Mouse (Mus musculus) mesoderm, embryonic 11.5 days (tissue): ENCODE data around the gene Ninl.

ENCODE experiments used
- DNase-seq: peaks from one replicate; pipeline ENCODE4 v3.0.0-alpha.2; 2012; ENCODE audit warnings: low read depth, low spot score

Gene Ninl

DNA sequence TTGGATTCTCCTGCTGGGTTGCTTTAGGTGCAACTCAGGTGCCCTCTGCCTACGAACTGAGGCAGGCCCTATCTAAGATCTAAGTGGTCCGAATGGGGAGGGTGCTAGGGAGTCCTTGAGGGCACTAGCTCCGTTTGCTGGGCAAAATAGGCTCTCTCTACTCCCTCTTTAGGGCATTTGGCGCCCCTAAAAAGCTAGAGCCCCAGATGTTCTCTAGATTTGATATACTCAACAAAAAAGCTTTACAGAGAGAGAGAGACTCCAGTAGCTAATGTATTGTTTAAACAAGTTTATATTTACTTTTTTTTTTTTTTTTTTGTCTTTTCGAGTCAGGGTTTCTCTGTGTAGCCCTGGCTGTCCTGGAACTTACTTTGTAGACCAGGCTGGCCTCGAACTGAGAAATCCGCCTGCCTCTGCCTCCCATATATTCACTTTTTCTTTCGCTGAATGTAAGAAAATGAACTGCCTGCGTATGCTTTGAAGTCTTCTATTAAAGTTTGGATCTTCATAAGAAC lies 134.2 kb downstream of the Ninl start, which contains the start of gene Gins1:
Gene Gins1, plus strand, starts transcription at position 465 of the 515 bp plus-strand sequence.
- no peak for DNase-seq

DNA sequence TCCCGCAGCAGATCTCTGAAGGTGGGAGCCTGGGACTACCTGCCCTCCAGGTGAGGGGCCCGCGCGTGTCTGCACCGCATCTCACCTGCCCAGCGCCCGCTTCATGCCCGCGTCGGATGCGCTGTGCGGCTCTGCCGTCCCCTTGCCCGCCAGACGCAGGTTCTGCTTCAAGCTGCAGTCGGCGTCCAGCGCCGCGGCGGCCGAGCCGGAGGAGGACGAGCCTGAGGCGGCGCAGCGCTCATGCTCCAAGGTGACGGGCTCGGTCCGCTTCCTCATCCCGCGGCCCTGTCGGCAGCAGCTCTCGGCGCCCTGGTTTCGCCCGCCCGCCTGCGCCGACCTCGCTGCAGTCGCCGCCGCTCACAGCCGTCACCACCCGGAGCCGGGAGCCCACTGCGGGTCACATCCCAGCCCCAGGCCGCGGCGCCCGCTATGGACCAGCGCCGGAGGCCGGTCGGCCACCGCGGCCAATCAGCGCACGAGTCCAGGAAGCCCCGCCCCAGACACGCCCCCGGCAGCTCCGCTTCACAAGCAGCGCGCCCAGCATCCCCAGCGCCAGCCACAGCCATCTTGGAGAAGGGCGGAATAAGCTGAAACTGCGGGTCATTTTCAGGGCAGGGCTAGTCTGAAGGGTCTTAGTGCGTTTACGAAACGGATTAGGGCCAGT lies 134.8 kb downstream of the Ninl start, which contains the start of gene Abhd12:
Gene Abhd12, minus strand, starts transcription at position 470 of the 664 bp plus-strand sequence.
- DNase-seq: peak; percentile 97

DNA sequence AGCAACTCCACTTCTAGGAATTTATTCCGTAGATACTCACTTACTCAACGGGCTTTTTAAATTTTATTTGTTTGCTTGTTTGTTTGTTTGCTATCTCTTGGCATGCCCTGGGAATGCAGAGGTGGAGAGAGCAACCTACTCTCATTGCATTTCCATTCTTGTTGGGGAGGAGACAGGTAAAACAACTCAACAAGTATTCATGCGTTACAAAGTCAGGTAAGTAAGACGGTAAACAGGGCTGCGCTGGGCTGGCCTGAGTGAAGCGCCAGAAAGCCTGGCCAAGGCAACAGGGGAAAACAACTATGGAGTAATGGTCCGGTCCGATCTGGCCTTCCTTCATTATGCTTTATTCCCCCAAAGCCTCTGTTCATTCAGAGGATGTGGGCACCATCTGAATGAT lies 136.8 kb downstream of the Ninl start:
- no peak for DNase-seq

DNA sequence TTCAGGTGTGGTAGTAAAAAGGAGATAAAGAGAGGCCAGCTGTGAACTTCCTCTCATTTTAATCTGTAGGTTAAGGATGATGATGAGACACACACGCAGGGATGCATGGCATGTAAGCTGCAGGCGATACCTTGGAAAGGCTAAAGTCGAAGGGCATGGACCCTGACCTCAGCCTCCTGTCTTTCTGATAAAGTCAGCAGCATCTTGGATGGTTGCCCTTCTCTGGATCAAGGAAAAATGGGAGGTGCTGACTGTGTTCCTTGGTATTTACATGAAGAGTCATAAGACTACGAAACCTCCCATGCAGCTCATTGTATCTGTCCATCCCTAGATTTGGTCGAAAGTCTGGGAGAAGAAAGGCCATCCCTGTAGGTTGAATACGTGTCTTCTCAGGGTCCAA lies 138.8 kb downstream of the Ninl start:
- no peak for DNase-seq

DNA sequence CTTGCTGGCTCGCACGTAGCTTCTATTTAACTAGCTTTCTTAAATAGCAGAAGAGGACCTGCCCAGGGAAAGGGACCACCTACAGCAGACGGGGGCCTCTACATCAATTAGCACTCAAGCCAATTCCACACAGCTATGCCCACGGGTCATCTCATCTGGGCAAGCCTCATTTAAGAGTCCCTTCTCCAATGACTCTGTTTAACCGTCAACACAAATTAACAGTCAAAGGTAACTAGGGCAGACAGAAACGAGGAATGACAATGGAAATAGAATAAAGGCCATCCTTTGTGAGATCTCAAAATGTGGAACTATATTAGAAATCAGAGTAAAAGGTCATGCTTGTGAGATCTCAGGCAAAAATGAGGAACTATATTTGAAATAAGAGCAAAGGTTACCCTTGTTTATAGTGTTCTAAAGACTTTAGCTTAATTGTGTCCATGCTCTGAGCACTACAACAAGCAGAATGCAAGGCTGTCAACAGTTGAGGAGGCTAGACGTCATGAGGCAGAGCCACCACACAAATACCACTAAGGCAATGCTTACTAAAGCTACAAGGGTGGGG lies 143.4 kb downstream of the Ninl start:
- DNase-seq: no peak

DNA sequence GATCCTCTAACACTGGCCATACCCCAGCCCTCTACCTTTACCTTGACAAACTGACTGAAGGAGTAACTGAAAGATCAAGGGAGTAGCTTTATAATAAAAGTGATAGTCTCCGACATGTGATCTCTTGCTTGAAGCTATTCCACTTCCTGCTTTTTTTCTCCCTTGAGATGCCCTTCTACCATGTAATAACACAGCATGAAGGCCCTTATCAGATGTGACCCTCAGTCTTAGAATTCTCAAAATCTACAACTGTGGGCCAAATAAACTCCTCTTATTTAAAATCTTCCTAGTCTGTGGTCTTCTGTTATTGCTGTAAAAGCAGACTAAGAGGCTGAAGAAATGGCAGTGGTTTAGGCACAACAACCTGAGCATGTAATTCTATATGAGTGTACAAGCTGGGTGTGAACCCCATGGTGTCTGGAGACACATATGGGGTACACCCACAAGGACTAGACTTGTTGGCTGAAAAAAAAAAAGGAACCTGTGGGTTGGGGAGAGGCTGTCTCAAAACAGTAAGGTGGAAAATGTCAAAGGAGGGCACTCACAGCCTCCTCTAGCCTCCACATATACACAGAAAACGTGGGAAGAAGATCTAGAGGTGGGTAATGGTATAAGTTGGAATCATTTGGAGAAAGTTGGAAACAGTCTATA lies 144.4 kb downstream of the Ninl start:
- DNase-seq: no peak

DNA sequence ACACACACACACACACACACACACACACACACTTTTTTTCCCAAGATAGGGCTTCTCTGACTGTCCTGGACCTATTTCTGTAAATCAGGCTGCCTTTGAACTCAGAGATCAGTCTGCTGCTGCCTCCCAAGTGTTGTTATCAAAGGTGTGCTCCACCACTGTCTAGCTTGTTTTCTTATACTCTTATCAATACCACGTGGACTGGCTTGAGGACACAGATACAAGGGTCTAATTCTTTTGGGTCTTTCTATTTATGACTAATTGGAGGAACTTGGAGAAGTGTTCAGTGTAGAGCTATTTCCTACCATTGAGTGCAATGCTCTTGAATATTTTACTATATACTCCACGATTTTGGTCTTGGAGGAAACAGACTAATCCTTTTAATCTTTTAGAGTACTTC lies 151.8 kb downstream of the Ninl start:
- DNase-seq: no peak

DNA sequence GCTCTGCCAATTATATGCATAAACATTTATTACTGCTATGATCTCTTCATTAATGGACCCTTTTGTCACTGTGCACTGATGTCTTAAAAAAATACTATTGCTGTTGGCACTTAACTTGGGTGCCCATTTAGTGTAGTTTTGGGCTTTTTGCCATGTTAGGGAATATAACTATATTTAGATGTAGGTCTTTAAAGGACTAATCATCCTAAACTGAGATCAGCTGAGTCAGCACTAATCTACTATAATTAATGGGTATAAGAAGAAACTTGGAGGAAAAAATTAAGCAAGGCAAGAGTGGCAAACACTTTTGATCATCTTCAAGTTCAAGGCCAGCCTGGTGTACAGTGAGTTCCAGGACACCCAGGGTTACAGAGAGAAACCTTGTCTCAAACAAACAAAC lies 152.9 kb downstream of the Ninl start:
- no peak for DNase-seq

DNA sequence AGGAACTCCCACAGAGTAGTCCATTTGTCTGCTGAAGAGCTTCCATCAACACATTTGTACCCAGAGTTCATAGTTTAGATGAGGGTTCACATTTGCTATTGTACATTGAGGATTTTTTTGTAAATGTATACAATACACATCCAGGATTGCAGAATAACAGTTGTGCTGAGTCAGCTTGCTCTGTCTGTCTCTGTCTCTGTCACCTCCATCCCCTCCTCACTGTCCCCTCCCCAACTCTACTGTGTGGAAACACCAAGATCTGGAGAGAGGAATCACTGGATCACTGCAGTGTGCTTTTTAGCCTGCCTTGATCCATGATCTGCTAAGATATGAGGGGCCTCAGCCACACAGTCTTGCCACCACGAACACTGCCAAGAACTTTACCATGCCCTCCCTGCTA lies 153.4 kb downstream of the Ninl start:
- DNase-seq: no peak

DNA sequence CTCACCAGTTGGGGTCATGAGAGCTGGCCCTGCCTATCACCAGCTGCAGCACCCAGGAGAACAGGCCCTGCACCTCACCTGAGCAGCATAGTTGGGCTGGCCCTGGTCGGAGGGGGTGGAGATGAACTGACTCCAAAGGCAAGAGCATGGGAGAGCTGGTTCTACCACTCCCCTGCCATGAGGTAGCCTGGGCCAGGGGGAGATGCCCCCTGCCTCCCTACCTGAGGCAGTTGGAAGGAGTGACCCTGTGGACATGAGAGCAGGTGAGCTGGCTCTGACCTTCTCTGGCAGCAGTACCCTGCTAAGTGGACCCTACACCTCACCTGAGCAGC lies 154.4 kb downstream of the Ninl start:
- no peak for DNase-seq
